Mouse (Mus musculus): ENCODE results near the gene Tmem174. TPM values are rescaled to one million over a fixed set of nuclear protein-coding genes. Genes with fewer than 3 reads are reported as not detected.

The Tmem174 gene
- polyA plus RNA-seq, 1 experiment: 0.25 TPM

GRCm38 (mm10) chr13:98651228-98651977 lies 14.2 kb upstream of the Tmem174 start:
- WGBS: 45% methylated on average over 17 of the region's 17 CpGs
- no peaks in the 10 kb centered on the region for H3K27me3 ChIP-seq (ENCODE audit: control insufficient read depth, insufficient read depth, low read length)
- peaks cover 3% of the 10 kb centered on the region; the same call in 1 of the 2 replicates for H3K4me1 ChIP-seq (ENCODE audit: control insufficient read depth, insufficient read depth, low read length)
- no peak overlapping the region for H3K27ac ChIP-seq (ENCODE audit: insufficient read depth, low read length)
- H3K4me3 ChIP-seq (replicated peaks; ENCODE audit: insufficient read depth, low read depth, low read length): no peak overlapping the region
- TF ChIP-seq POLR2A (IDR thresholded peaks at IDR 0.05; ENCODE audit: borderline replicate concordance, insufficient read depth, low read length) (no peak), CTCF (IDR thresholded peaks at IDR 0.05; ENCODE audit: borderline replicate concordance, insufficient read depth, low read depth, low read length) (no peak)
- DNase-seq: no peak

- no peak overlapping the region for H3K27ac ChIP-seq (ENCODE audit: insufficient read depth, low read length)
- H3K27me3 ChIP-seq (ENCODE audit: control insufficient read depth, insufficient read depth, low read length): no peaks in the 10 kb centered on the region
- TF ChIP-seq CTCF (IDR thresholded peaks at IDR 0.05; ENCODE audit: borderline replicate concordance, insufficient read depth, low read depth, low read length): no peak
- no peak for TF ChIP-seq POLR2A (IDR thresholded peaks at IDR 0.05; ENCODE audit: borderline replicate concordance, insufficient read depth, low read length)
- DNase-seq: no peak
- peaks cover 3% of the 10 kb centered on the region; the same call in 1 of the 2 replicates for H3K4me1 ChIP-seq (ENCODE audit: control insufficient read depth, insufficient read depth, low read length)
- WGBS: 65% methylated on average over 22 of the region's 22 CpGs
- H3K4me3 ChIP-seq (replicated peaks; ENCODE audit: insufficient read depth, low read depth, low read length): no peak overlapping the region
These were observed 10.8 kb upstream of the Tmem174 start for GRCm38 (mm10) chr13:98647775-98648568.

DNA sequence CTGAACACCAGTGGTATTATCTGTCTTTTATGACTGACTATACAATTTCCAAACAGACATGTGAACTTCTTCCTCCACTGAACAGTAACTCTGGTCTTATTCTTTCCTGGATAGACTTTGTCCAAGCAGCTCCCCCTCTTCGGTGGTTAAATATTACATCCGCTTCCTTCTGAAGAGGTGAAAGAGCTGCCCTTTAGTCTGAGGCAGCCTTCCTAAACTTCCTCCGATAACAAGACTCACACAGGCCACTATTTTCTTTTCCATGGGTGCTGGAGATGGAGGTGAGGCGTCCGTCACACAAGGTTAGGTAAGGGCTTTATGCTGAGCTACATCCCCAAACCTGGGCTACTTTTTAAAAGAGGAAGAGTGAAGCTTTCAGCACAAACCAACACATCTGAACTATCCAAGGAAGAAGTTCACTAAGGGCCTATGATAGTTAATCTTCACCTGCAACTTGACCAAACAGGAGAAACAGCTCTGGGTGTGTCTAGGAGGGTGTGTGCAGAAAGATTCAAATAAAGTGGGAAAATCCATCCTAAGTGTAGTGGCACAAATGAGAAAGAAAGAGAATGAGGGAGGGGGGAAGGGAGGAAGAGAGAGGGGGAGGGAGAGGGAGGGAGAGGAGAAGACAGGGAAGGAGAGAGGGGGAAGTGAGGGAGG lies 1.4 kb upstream of the Tmem174 start:
- Histone ChIP-seq H3K27ac (ENCODE audit: insufficient read depth, low read length) (no peak overlapping the region), H3K4me1 (ENCODE audit: control insufficient read depth, insufficient read depth, low read length) (no peaks in the 10 kb centered on the region), H3K4me3 (replicated peaks; ENCODE audit: insufficient read depth, low read depth, low read length) (no peak overlapping the region), H3K27me3 (ENCODE audit: control insufficient read depth, insufficient read depth, low read length) (no peaks in the 10 kb centered on the region)
- WGBS: 95% methylated on average over 5 of the region's 5 CpGs
- DNase-seq: no peak
- TF ChIP-seq POLR2A (IDR thresholded peaks at IDR 0.05; ENCODE audit: borderline replicate concordance, insufficient read depth, low read length): no peak
- TF ChIP-seq CTCF (IDR thresholded peaks at IDR 0.05; ENCODE audit: borderline replicate concordance, insufficient read depth, low read depth, low read length): no peak

- H3K4me3 ChIP-seq (replicated peaks; ENCODE audit: insufficient read depth, low read depth, low read length): no peak overlapping the region
- H3K4me1 ChIP-seq (ENCODE audit: control insufficient read depth, insufficient read depth, low read length): no peaks in the 10 kb centered on the region
- no peak overlapping the region for H3K27ac ChIP-seq (ENCODE audit: insufficient read depth, low read length)
- no peak for DNase-seq
- no peaks in the 10 kb centered on the region for H3K27me3 ChIP-seq (ENCODE audit: control insufficient read depth, insufficient read depth, low read length)
- WGBS: 79% methylated on average over 18 of the region's 18 CpGs
- TF ChIP-seq POLR2A (IDR thresholded peaks at IDR 0.05; ENCODE audit: borderline replicate concordance, insufficient read depth, low read length) (no peak), CTCF (IDR thresholded peaks at IDR 0.05; ENCODE audit: borderline replicate concordance, insufficient read depth, low read depth, low read length) (no peak)
These were observed 639 bp downstream of the Tmem174 start for GRCm38 (mm10) chr13:98636571-98636970.

GRCm38 (mm10) chr13:98633641-98634484 lies 3.3 kb downstream of the Tmem174 start:
- Histone ChIP-seq H3K27me3 (ENCODE audit: control insufficient read depth, insufficient read depth, low read length) (no peaks in the 10 kb centered on the region), H3K4me1 (ENCODE audit: control insufficient read depth, insufficient read depth, low read length) (no peaks in the 10 kb centered on the region), H3K27ac (ENCODE audit: insufficient read depth, low read length) (no peak overlapping the region), H3K4me3 (replicated peaks; ENCODE audit: insufficient read depth, low read depth, low read length) (no peak overlapping the region)
- 60% methylated on average over 6 of the region's 6 CpGs for WGBS
- TF ChIP-seq CTCF (IDR thresholded peaks at IDR 0.05; ENCODE audit: borderline replicate concordance, insufficient read depth, low read depth, low read length) (no peak; the same call in 1 of the 2 replicates), POLR2A (IDR thresholded peaks at IDR 0.05; ENCODE audit: borderline replicate concordance, insufficient read depth, low read length) (no peak)
- DNase-seq: no peak

DNA sequence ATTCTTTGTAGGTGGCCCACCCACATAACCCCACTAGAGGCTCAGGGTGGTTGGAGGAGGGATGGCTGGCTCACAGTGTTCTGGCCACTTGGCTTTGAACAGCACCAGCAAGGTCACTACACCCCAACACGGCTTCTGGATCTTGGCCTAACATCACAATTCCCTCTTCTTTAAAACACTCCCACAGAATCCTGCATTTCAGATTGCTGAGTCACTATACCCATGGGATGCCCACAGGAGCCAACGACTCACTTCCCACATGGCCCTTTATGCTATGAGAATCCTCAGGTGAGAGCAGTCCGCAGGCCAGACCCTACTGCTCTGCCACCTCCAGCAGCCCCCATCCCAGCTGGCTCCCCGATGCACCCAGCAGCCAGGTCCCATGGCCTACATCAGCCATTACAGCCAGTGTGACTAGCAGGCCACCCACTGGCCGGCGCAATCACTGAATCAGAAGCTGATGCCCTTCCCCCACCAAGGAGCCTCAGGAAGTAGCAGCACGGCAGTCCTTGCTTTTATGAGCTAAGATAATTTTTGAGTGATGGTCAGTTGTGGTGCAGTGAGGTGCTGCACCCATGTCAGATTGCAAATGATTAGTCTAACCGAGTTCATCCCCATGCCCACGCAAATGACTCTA lies 4.8 kb downstream of the Tmem174 start:
- TF ChIP-seq CTCF (IDR thresholded peaks at IDR 0.05; ENCODE audit: borderline replicate concordance, insufficient read depth, low read depth, low read length) (no peak), POLR2A (IDR thresholded peaks at IDR 0.05; ENCODE audit: borderline replicate concordance, insufficient read depth, low read length) (no peak)
- Histone ChIP-seq H3K27me3 (ENCODE audit: control insufficient read depth, insufficient read depth, low read length) (no peaks in the 10 kb centered on the region), H3K4me1 (ENCODE audit: control insufficient read depth, insufficient read depth, low read length) (no peaks in the 10 kb centered on the region), H3K27ac (ENCODE audit: insufficient read depth, low read length) (no peak overlapping the region), H3K4me3 (replicated peaks; ENCODE audit: insufficient read depth, low read depth, low read length) (no peak overlapping the region)
- WGBS: 81% methylated on average over 9 of the region's 9 CpGs
- DNase-seq: no peak
